Mouse (Mus musculus) lung, postnatal 0 days (tissue): ENCODE measurements around the gene Mtmr12.

Experiments used
- CTCF ChIP-seq: IDR thresholded peaks from 2 replicates; pipeline ENCODE4 v1.5.1; 2016; ENCODE audit warnings: antibody characterized with exemption, mild to moderate bottlenecking
- EP300 ChIP-seq: IDR thresholded peaks from 2 replicates; pipeline ENCODE4 v1.6.1; 2016; ENCODE audit warnings: antibody characterized with exemption, mild to moderate bottlenecking, control low read depth

DNA sequence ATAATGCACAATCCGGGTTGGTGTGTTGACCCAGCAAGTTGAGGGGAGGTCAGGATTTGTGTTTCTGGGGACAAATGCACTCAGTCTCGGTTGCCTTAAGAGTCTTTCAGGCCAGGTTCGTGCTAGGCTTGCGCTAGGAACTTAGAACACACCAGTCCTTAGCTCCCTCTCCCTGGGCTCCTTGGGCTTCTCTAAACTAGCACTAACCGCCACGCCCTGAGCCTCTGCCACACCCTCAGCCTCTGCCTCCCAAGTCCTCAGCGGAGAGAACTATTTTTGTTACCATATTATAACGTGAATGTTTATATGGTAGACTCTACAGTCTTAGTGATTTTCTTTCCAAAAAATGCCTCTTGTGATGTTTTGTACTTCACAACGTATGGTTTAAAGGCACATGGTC lies 66.5 kb downstream of the Mtmr12 start:
- TF ChIP-seq CTCF (no peak), EP300 (no peak)
